Mouse (Mus musculus): ENCODE measurements around the gene Wfdc5. TPM values are rescaled to one million over a fixed set of nuclear protein-coding genes. Genes with fewer than 3 reads are reported as not detected.

Gene Wfdc5
- polyA plus RNA-seq, 1 experiment from 2014 or later = not detected

DNA sequence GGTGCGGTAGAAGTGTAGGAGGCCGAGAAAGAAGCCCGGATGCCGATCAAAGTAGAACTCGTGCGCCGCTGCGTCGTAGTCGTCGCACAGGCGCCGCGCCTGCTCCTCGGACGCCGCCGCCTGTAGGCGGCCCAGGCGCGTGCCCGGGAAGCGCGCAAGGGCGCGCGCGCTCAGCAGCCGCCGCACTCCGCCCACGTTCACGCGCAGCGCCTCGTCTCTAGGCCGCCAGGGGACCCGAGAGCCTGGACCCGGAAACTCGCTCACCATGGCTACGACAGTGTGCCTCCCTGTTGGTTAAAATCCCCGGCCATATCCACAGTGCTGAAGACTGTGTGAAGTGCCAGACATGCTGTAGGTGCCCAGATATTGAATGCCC, 14.0 kb downstream of the Wfdc5 start:
- Histone ChIP-seq H3K4me1 (peaks cover 32% of the 10 kb centered on the region), H3K36me3 (replicated peaks) (no peaks in the 10 kb centered on the region), H3K27ac (no peak overlapping the region), H3K4me3 (peak overlapping the region; percentile 43), H3K9me3 (no peaks in the 10 kb centered on the region), H3K27me3 (ENCODE audit: poor library complexity, severe bottlenecking) (peaks cover 91% of the 10 kb centered on the region)
- 13% methylated on average over 42 of the region's 42 CpGs for WGBS
- no peak for DNase-seq (ENCODE audit: extremely low spot score, low spot score)

DNA sequence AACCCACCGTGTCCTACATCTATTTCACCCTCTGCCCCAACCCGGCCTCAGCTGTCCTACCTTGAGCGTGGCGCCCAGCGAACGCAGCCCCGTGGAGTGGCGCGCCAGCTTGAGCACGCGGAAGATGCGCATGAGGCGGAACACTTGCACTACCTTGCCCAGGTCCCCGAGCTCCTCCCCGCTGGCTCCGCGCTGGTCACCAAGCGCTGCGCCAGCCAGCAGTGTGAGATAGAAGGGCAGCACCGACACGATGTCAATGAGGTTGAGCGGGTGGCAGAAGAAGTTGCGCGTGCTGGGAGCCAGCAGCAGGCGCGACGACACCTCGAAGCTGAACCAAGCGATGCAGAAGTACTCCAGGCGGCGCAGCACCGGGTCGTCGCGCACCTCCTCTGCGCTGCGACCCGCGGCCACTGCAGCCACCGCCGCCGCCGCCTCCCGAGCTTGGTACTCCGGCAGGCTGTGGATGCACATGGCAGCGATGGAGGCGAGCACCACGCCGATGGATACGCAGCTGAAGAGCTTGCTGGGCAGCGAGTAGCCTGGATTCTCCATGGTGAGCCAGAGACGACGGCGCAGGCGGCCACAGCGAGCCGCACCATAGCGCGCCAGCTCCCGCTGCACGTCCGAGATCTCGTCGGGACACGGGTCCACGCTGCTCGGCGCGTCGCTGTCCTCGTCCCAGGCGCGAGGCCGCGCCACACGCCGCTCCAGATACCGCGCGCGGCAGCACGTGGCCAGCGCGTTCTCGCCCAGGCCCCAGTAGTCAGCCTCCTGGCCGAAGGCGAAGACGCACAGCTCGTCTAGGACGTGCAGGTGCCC, 14.6 kb downstream of the Wfdc5 start:
- H3K4me1 ChIP-seq = peaks cover 32% of the 10 kb centered on the region
- no peak for DNase-seq (ENCODE audit: extremely low spot score, low spot score)
- H3K27me3 ChIP-seq (ENCODE audit: poor library complexity, severe bottlenecking) = peaks cover 85% of the 10 kb centered on the region
- 13% methylated on average over 90 of the region's 90 CpGs for WGBS
- peak overlapping the region; percentile 43 for H3K4me3 ChIP-seq
- no peaks in the 10 kb centered on the region for H3K9me3 ChIP-seq
- no peak overlapping the region for H3K27ac ChIP-seq
- H3K36me3 ChIP-seq (replicated peaks) = no peaks in the 10 kb centered on the region

GRCm38 (mm10) chr2:164164941-164165340, 17.6 kb downstream of the Wfdc5 start:
- H3K4me3 ChIP-seq = no peak overlapping the region
- WGBS = 95% methylated on average over 5 of the region's 5 CpGs
- H3K27me3 ChIP-seq (ENCODE audit: poor library complexity, severe bottlenecking) = peaks cover 55% of the 10 kb centered on the region
- no peaks in the 10 kb centered on the region for H3K36me3 ChIP-seq (replicated peaks)
- no peaks in the 10 kb centered on the region for H3K9me3 ChIP-seq
- peaks cover 12% of the 10 kb centered on the region for H3K4me1 ChIP-seq
- no peak for DNase-seq (ENCODE audit: extremely low spot score, low spot score)
- no peak overlapping the region for H3K27ac ChIP-seq

DNA sequence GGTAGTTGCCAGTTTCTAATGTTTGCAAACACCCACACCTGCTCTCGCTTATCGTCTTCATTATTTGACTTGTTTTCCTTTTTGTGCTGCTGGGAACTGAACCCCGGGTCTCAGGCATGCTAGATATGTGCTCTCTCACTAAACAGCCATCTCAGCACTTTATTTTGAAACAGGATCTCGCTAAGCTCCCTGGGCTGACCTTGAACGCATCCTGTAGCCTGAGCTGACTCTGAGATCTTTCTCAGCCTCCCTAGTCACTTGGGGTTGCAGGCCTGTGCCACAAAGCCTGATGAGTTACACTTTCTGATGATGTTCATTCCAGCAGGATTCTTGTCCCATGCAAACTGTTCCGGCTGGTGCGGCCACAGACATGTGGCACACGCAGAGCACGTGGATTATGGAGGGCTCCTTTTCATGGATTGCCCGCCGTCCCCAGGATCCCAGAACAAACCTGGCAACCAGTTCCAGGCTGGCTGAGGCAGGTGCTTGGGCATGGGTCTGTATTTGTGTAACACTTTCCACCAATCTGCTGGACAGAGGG, 21.0 kb downstream of the Wfdc5 start:
- no peak for DNase-seq (ENCODE audit: extremely low spot score, low spot score)
- H3K27ac ChIP-seq = no peak overlapping the region
- peaks cover 4% of the 10 kb centered on the region for H3K36me3 ChIP-seq (replicated peaks)
- no peaks in the 10 kb centered on the region for H3K4me1 ChIP-seq
- H3K4me3 ChIP-seq = no peak overlapping the region
- H3K9me3 ChIP-seq = no peaks in the 10 kb centered on the region
- H3K27me3 ChIP-seq (ENCODE audit: poor library complexity, severe bottlenecking) = peaks cover 22% of the 10 kb centered on the region
- 87% methylated on average over 11 of the region's 11 CpGs for WGBS

DNA sequence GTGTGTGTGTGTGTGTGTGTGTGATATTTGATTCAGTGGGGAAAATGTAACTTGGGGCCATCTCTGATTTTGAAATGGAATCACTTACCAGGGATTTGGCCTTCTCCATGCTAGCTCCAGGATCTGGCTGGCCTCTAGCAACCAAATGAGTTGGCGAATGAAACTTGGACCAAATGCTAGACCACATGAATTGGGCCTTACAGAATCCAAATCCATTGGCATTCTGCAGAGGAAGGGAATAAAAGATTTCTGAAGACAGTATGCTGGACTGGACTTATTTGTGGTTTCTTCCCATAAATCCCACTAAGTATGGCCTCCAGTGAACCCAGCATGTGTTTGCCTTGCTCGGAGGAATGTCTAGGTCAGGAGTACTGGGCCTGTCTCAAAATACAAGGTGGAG, 23.7 kb downstream of the Wfdc5 start:
- Histone ChIP-seq H3K4me1 (no peaks in the 10 kb centered on the region), H3K9me3 (no peaks in the 10 kb centered on the region), H3K36me3 (replicated peaks) (peaks cover 21% of the 10 kb centered on the region), H3K27me3 (ENCODE audit: poor library complexity, severe bottlenecking) (no peaks in the 10 kb centered on the region), H3K27ac (no peak overlapping the region), H3K4me3 (no peak overlapping the region)
- WGBS = 85% methylated on average over 2 of the region's 2 CpGs
- DNase-seq (ENCODE audit: extremely low spot score, low spot score) = no peak

GRCm38 (mm10) chr2:164156158-164156557, 26.4 kb downstream of the Wfdc5 start:
- no peaks in the 10 kb centered on the region for H3K4me1 ChIP-seq
- no peak overlapping the region for H3K27ac ChIP-seq
- H3K27me3 ChIP-seq (ENCODE audit: poor library complexity, severe bottlenecking) = no peaks in the 10 kb centered on the region
- peaks cover 47% of the 10 kb centered on the region for H3K36me3 ChIP-seq (replicated peaks)
- H3K9me3 ChIP-seq = no peaks in the 10 kb centered on the region
- no peak for DNase-seq (ENCODE audit: extremely low spot score, low spot score)
- 83% methylated on average over 7 of the region's 7 CpGs for WGBS
- H3K4me3 ChIP-seq = no peak overlapping the region

DNA sequence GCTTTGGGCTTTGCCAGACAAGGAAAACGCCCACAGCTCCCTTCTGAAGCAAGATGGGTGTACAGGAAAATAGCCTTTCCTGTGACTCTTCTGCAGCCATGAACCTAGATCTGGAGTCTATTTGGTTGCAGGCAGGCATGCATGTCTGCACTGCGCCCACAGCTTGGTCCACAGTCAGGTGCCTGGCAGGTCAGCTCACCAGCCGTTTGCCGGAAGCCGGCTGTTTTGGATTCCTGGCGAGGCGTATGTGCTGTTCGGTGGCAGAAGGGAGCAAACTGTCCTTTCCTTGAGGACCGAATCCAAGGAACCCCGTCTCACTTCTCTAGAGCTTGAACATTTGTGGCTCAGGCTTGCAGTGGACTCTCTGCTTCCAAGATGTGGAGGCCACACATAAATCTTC, 28.5 kb downstream of the Wfdc5 start:
- WGBS = 95% methylated on average over 10 of the region's 10 CpGs
- Histone ChIP-seq H3K4me3 (no peak overlapping the region), H3K27me3 (ENCODE audit: poor library complexity, severe bottlenecking) (no peaks in the 10 kb centered on the region), H3K9me3 (no peaks in the 10 kb centered on the region), H3K36me3 (replicated peaks) (peaks cover 51% of the 10 kb centered on the region), H3K4me1 (peaks cover 11% of the 10 kb centered on the region; the same call in 1 of the 2 replicates), H3K27ac (no peak overlapping the region)
- DNase-seq (ENCODE audit: extremely low spot score, low spot score) = no peak

DNA sequence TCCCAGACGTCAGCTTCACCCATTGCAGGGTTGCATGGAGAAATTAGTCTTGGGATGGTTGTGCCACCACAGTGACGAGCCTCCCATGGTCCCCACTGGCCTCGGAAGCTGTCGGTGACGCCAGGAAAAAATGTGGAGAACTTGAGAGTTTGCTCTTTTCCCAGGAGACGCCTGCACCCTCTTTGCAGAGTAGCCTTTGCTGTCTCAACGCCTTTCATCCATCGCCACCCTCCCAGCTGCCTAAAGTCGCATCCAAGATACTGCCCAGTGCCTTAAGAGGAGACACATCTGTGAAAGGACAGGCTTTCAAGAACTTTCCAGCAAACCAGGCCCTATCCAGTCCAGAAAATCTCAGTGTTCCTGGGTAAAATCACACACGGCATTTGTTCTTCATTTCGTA, 30.2 kb downstream of the Wfdc5 start:
- Histone ChIP-seq H3K27ac (no peak overlapping the region), H3K9me3 (no peaks in the 10 kb centered on the region), H3K4me1 (peaks cover 11% of the 10 kb centered on the region; the same call in 1 of the 2 replicates), H3K36me3 (replicated peaks) (peaks cover 55% of the 10 kb centered on the region), H3K4me3 (no peak overlapping the region), H3K27me3 (ENCODE audit: poor library complexity, severe bottlenecking) (no peaks in the 10 kb centered on the region)
- no peak for DNase-seq (ENCODE audit: extremely low spot score, low spot score)
- 93% methylated on average over 11 of the region's 11 CpGs for WGBS

DNA sequence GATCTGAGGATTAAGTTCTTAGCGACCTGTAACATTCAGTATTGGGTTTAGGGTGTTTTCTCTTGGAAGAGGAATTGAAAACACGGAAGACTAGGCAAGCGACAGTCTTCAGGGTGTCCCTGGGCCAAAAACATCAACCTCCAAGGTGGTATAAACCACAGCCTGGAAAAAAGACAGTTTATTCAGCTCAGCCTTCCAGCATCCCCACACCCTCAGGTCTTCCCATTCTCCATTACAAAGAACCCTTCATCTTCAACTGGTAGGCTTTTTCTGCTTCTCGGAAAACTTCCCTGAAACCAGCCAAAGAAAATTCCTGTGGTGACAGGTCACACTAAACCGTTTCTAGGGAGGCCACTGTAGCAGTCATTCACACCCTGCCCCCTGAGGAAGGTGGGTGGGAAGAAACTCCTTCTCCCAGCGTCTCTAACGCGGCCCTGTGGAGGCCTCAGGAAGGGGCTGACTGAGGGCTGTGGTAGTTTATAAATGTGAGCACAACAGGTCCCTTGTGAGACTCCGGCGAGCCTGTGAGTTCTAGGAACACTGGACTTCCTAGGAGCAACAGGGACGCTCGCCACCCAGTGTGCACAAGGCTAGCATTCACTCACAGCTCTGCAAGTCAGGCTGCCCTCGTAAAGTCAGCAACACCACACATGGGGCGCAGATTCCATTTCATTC, 32.3 kb downstream of the Wfdc5 start:
- no peak overlapping the region for H3K27ac ChIP-seq
- H3K4me1 ChIP-seq = peaks cover 11% of the 10 kb centered on the region; the same call in 1 of the 2 replicates
- peaks cover 55% of the 10 kb centered on the region for H3K36me3 ChIP-seq (replicated peaks)
- no peak for DNase-seq (ENCODE audit: extremely low spot score, low spot score)
- H3K27me3 ChIP-seq (ENCODE audit: poor library complexity, severe bottlenecking) = no peaks in the 10 kb centered on the region
- no peaks in the 10 kb centered on the region for H3K9me3 ChIP-seq
- H3K4me3 ChIP-seq = no peak overlapping the region
- WGBS = 56% methylated on average over 14 of the region's 14 CpGs

DNA sequence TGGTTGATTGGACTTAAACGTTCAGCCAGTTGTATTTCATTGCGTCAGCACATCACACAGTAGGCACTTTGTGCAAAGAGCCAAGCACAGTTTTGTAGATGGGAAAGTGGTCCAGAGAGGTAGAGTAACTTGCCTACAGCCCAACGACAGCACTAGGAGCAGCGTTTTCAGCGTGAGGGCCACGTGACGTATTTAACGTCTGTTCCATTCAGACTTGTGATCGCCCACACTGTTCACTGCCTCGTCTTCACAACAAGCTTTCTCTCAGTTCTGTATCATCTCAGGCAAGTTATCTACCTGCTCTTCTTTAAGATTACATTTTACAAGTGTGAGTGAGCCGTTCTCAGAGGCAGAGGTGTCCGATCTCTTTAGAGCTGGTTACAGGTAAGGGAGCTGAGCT, 36.0 kb downstream of the Wfdc5 start:
- Histone ChIP-seq H3K27ac (no peak overlapping the region), H3K36me3 (replicated peaks) (peaks cover 26% of the 10 kb centered on the region), H3K27me3 (ENCODE audit: poor library complexity, severe bottlenecking) (no peaks in the 10 kb centered on the region), H3K9me3 (no peaks in the 10 kb centered on the region), H3K4me1 (peaks cover 11% of the 10 kb centered on the region; the same call in 1 of the 2 replicates), H3K4me3 (no peak overlapping the region)
- no peak for DNase-seq (ENCODE audit: extremely low spot score, low spot score)
- 94% methylated on average over 12 of the region's 12 CpGs for WGBS

- H3K4me3 ChIP-seq = no peak overlapping the region
- H3K4me1 ChIP-seq = 0 out of 2 replicates have a peak, but pooled peaks cover 4% of the 10 kb centered on the region
- 92% methylated on average over 10 of the region's 10 CpGs for WGBS
- H3K27me3 ChIP-seq (ENCODE audit: poor library complexity, severe bottlenecking) = no peaks in the 10 kb centered on the region
- H3K36me3 ChIP-seq (replicated peaks) = peaks cover 24% of the 10 kb centered on the region; the same call in 1 of the 2 replicates
- no peaks in the 10 kb centered on the region for H3K9me3 ChIP-seq
- H3K27ac ChIP-seq = no peak overlapping the region
- DNase-seq (ENCODE audit: extremely low spot score, low spot score) = no peak
These were observed 38.0 kb downstream of the Wfdc5 start for GRCm38 (mm10) chr2:164144541-164144940.

DNA sequence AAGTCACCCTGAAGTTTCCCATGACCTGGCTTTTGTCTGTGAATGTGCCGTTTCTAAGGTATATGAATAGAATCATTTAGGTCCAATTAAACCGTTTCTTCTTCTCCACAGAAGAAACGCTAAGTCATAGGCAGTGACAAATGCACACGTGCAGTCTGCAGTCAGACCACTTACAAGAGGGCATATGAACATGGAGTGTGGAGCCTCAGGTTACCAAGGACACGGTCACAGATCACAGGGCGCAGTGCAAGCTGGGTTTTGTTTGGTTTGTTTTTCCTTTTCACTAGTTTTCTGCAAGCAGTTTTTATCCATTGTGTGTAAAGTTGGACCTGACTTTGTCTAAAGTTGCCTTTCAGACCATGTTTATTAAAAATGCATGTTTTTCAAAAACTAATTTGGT, 38.5 kb downstream of the Wfdc5 start:
- 0 out of 2 replicates have a peak, but pooled peaks cover under 1% of the 10 kb centered on the region for H3K4me1 ChIP-seq
- peaks cover 24% of the 10 kb centered on the region; the same call in 1 of the 2 replicates for H3K36me3 ChIP-seq (replicated peaks)
- 91% methylated on average over 6 of the region's 6 CpGs for whole genome bisulfite sequencing
- H3K27ac ChIP-seq = no peak overlapping the region
- H3K27me3 ChIP-seq (ENCODE audit: poor library complexity, severe bottlenecking) = no peaks in the 10 kb centered on the region
- H3K9me3 ChIP-seq = no peaks in the 10 kb centered on the region
- DNase-seq (ENCODE audit: extremely low spot score, low spot score) = no peak
- no peak overlapping the region for H3K4me3 ChIP-seq

GRCm38 (mm10) chr2:164142021-164142420, 40.5 kb downstream of the Wfdc5 start:
- 0 out of 2 replicates have a peak, but pooled peaks cover 3% of the 10 kb centered on the region for H3K4me1 ChIP-seq
- no peaks in the 10 kb centered on the region for H3K9me3 ChIP-seq
- 68% methylated on average over 10 of the region's 10 CpGs for WGBS
- peaks cover 21% of the 10 kb centered on the region for H3K36me3 ChIP-seq (replicated peaks)
- DNase-seq (ENCODE audit: extremely low spot score, low spot score) = no peak
- no peak overlapping the region for H3K27ac ChIP-seq
- H3K27me3 ChIP-seq (ENCODE audit: poor library complexity, severe bottlenecking) = no peaks in the 10 kb centered on the region
- no peak overlapping the region for H3K4me3 ChIP-seq

Data from forebrain, embryonic 10.5 days (tissue).